Mouse (Mus musculus): ENCODE data around the gene Obox6. TPM values are rescaled to one million over a fixed set of nuclear protein-coding genes. Genes with fewer than 3 reads are reported as not detected.

Gene Obox6
- total RNA-seq (2023), result not detected

DNA sequence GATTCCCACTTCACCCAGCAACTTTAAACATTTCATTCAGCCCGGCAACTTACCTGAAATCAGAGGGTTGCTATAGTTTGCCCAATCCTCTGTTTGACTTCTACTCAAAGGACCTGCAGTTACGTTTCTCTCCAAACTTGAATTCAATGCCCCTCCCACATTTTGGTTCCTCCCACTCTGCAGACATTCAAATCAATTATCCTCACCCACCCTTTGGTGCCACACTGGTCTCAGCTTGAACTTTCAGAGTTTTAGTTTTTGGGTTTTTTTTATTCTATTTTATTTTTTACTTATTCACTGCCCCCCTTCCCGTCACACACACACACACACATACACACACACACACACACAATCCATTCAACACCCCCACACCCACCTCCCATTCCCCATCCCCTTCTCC, at the start of gene Obox6:
Obox6 (minus strand) TSS at position 101 of the 400 bp plus-strand sequence.

GRCm38 (mm10) chr7:15882317-15882716, 42.8 kb upstream of the Obox6 start, which contains the start of gene Crxos:
Crxos (plus strand) TSS chr7:15882617.

GRCm38 (mm10) chr7:15879756-15880155, 40.3 kb upstream of the Obox6 start, which contains the start of gene Crx:
Crx (minus strand) TSS chr7:15879968.

Other genes with a start within 250 kb of the Obox6 start
- not detected for gene Obox3, start 199.8 kb downstream of the Obox6 start, total RNA-seq (2023)
- not detected for gene Obox5, start 89.5 kb downstream of the Obox6 start, total RNA-seq (2023)
- not detected for gene Crx, start 40.3 kb upstream of the Obox6 start, total RNA-seq (2023)
- gene Crxos, start 42.9 kb upstream of the Obox6 start, total RNA-seq (2023), result not detected
- 100 to 1,000 TPM; 140 to 155 TPM for gene Selenow, start 82.7 kb upstream of the Obox6 start, total RNA-seq (2023)
- gene Nop53, start 106.4 kb upstream of the Obox6 start, total RNA-seq (2023), result 100 to 1,000 TPM; 437 to 465 TPM
- gene Ehd2, start 127.9 kb upstream of the Obox6 start, total RNA-seq (2023), result 1 to 10 TPM; 7.5 to 8.2 TPM
- gene Bicra, start 208.2 kb upstream of the Obox6 start, total RNA-seq (2023), result 10 to 100 TPM; 75.2 to 82.1 TPM
- not detected for gene Zfp541, start 222.1 kb upstream of the Obox6 start, total RNA-seq (2023)

All from B cell, adult 67 days (primary cell).